Comparison of ENCODE assay signal across 8 mouse cellular contexts in genomic region chr4:131694232-131694631, GRCm38 (mm10).
DNase-seq lines count a peak whose midpoint lies in the region; ATAC-seq and TF ChIP-seq lines count a peak whose summit lies in the region.

No protein-coding gene starts in this region.

- no peaks in the 10 kb centered on the region for H3K79me2 ChIP-seq in heart, adult 2 months (replicated peaks; ENCODE audit: control insufficient read depth, insufficient read depth, low read length)

- 6% methylated on average over 5 of the region's 5 CpGs for WGBS in heart, adult 2 months
- 5% methylated on average over 5 of the region's 5 CpGs for WGBS in heart, embryonic 11.5 days (ENCODE audit: insufficient replicate concordance)
- 9% methylated on average over 5 of the region's 5 CpGs for WGBS in neural tube, embryonic 15.5 days

- no peak for TF ChIP-seq EP300 in heart, adult 2 months (IDR thresholded peaks at IDR 0.05; ENCODE audit: insufficient read depth, low read depth, low read length)

- no peak for DNase-seq in heart, adult 2 months
- DNase-seq in neural tube, embryonic 10.5 days (ENCODE audit: extremely low spot score, low spot score), result peak; percentile 55
- DNase-seq in hindlimb bud, embryonic 11.5 days (ENCODE audit: extremely low spot score, low read depth, low spot score), result peak; percentile 60
- peak; percentile 20 for DNase-seq in yolk sac, embryonic 10.5 days (ENCODE audit: low spot score)
- DNase-seq in urinary bladder, postnatal 14 days (ENCODE audit: low spot score), result no peak
- DNase-seq in spleen, postnatal 36 days (ENCODE audit: low spot score in 2 of 2), result no peak

- H3K4me2 ChIP-seq in heart, embryonic 11.5 days, result no peak overlapping the region
- no peak overlapping the region for H3K4me2 ChIP-seq in neural tube, embryonic 15.5 days

- TF ChIP-seq POLR2A in heart, adult 2 months (IDR thresholded peaks at IDR 0.05; ENCODE audit: insufficient read depth, low read depth, low read length), result no peak

- no peaks in the 10 kb centered on the region for H3K9me3 ChIP-seq in heart, embryonic 11.5 days (replicated peaks; ENCODE audit: control insufficient read depth, low read length)
- no peaks in the 10 kb centered on the region for H3K9me3 ChIP-seq in neural tube, embryonic 15.5 days (replicated peaks)

- H3K27me3 ChIP-seq in heart, adult 2 months (ENCODE audit: control insufficient read depth, insufficient read depth, low read length), result no peaks in the 10 kb centered on the region; the same call in 1 of the 2 replicates
- H3K27me3 ChIP-seq in heart, embryonic 11.5 days (ENCODE audit: control insufficient read depth, insufficient read depth, low read length), result no peaks in the 10 kb centered on the region
- H3K27me3 ChIP-seq in neural tube, embryonic 15.5 days (replicated peaks), result no peaks in the 10 kb centered on the region

- no peak for ATAC-seq in heart, embryonic 11.5 days (replicated peaks; ENCODE audit: insufficient number of reproducible peaks, low FRiP score, low TSS enrichment)
- no peak for ATAC-seq in neural tube, embryonic 15.5 days (ENCODE audit: low FRiP score)

- H3K9ac ChIP-seq in heart, adult 2 months (ENCODE audit: low read depth, low read length), result no peak overlapping the region
- no peak overlapping the region for H3K9ac ChIP-seq in heart, embryonic 11.5 days (ENCODE audit: low read depth, low read length)
- H3K9ac ChIP-seq in neural tube, embryonic 15.5 days (replicated peaks), result no peak overlapping the region

- no peak overlapping the region for H3K27ac ChIP-seq in heart, adult 2 months
- H3K27ac ChIP-seq in heart, embryonic 11.5 days (ENCODE audit: low read depth, low read length), result no peak overlapping the region
- H3K27ac ChIP-seq in neural tube, embryonic 15.5 days (replicated peaks), result no peak overlapping the region

- no peaks in the 10 kb centered on the region for H3K4me1 ChIP-seq in heart, adult 2 months (ENCODE audit: control insufficient read depth, insufficient read depth, low read length)
- H3K4me1 ChIP-seq in heart, embryonic 11.5 days (ENCODE audit: control insufficient read depth, insufficient read depth, low read length), result no peaks in the 10 kb centered on the region
- 0 out of 2 replicates have a peak, but pooled peaks cover 3% of the 10 kb centered on the region for H3K4me1 ChIP-seq in neural tube, embryonic 15.5 days

- intact Hi-C loops in heart, adult 2 months (cut with DNase I), result no loop called here

- no peak overlapping the region for H3K4me3 ChIP-seq in heart, adult 2 months
- no peak overlapping the region for H3K4me3 ChIP-seq in heart, embryonic 11.5 days (ENCODE audit: low read depth, low read length)
- H3K4me3 ChIP-seq in neural tube, embryonic 15.5 days (replicated peaks), result no peak overlapping the region

- no peaks in the 10 kb centered on the region for H3K36me3 ChIP-seq in heart, adult 2 months (ENCODE audit: control insufficient read depth, insufficient read depth, low read length)
- no peaks in the 10 kb centered on the region for H3K36me3 ChIP-seq in heart, embryonic 11.5 days (ENCODE audit: control insufficient read depth, insufficient read depth, low read length)
- H3K36me3 ChIP-seq in neural tube, embryonic 15.5 days, result no peaks in the 10 kb centered on the region

- TF ChIP-seq CTCF in heart, adult 2 months (IDR thresholded peaks at IDR 0.05), result peak; percentile 49

Comparison
In these comparisons a context has a peak if more than half of its experiments do, and no peak if none do; other contexts are left out.
1. DNase-seq: peak in neural tube, embryonic 10.5 days (single experiment), hindlimb bud, embryonic 11.5 days (single experiment) and yolk sac, embryonic 10.5 days (single experiment); none in heart, adult 2 months (0 of 2), urinary bladder, postnatal 14 days (single experiment) and spleen, postnatal 36 days (0 of 2).